Mouse (Mus musculus) layer of hippocampus, adult 9-10 months (tissue): ENCODE results near the gene Sh3pxd2a.

Experiments used
- DNase-seq: peaks from one replicate; pipeline ENCODE4 v3.0.0; 2022; ENCODE audit warnings: low spot score

The Sh3pxd2a gene

GRCm38 (mm10) chr19:47266070-47266801 lies 198.0 kb downstream of the Sh3pxd2a start:
- no peak for DNase-seq

DNA sequence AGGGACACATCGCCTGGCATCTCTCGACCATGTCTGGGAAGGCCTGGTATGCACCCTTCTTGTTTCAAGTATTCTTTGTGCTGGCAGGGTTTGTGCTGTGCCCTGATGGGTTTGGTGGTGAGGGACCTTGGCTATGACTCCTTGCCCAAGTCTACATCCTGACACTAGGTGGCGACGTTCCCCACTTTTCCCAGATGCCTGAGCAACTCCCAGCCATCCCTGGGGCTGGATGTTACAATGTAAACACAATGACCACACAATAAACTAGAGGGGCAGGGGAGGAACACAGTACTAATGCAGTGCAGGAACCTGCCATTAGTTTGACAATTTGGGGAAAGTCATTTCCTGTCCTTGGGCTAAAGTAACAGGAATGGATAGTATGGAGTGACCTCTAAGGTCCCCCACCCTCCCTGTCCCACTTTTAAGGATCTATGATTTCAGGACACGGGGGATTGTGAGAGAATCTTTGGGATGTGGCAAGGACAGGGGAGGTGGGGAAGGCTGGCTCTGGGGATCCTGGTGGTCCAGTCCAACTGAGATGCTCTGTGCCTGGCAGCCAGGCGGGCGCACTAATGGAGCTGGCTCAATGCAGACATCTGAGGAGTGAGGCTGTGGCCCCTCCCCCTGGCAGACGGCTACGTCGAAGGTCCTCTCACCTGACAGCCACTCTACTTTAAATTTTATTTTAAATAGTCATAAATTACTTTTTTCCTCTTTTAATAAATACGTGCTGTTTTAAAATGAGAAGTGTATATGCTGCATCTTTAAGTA lies 199.7 kb downstream of the Sh3pxd2a start:
- peak; percentile 61 for DNase-seq

DNA sequence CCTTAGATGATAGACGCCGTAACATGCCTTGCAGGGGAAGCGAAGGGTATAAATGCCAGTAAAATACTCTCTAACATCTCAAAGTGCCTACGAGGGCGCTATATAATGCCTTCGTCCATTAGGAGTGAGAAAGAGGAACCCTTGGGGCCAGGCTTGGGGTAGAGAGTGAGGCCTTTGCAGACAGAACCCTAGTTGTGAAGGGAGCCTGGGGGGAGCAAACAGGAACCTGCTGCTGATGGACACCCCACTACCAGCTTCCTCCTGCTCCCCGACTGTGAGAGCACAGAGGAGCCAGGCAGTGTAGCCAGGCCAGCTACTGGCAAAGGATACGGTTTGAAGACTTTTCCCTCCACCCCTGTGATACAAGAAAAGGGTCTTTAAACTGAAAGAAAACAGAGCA lies 200.6 kb downstream of the Sh3pxd2a start:
- DNase-seq = no peak

DNA sequence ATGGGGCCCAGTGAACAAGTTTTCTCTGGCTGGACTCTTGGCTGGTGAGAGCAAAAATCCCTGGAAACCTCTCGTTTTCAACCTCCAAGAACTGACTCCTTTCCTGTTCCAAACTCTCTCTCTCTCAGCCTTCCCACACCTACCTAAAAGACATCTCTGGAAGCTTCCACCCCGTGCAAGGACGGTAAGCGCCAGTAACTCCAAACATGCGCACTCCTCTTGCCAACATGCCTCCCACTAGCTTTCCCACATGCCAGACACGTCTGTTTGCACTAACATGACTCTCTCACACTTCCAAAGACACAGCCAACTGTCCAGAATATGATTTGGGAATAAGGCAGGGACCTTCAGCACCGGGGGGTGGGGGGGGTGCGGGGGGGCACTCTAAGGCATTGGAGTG lies 203.0 kb downstream of the Sh3pxd2a start:
- no peak for DNase-seq

DNA sequence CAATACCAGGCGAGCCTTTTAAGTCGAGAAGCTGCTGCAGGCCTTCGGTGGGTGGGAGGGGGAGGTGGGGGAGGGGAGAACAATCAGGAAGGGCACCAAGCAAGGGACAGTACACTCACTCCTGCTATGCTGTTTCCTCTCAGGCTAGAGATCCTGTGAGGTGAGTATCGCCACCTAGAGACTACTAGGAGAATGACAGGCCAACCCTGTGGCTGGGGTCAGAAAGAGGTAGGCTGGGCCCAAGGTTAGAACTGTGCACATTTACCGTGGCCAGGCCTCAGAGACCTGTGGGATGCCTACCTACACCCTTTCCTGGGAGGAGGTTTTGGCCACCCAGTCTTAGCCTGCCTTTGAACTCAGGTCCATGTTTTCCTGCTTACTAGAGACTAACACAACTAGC lies 204.6 kb downstream of the Sh3pxd2a start:
- DNase-seq = no peak

DNA sequence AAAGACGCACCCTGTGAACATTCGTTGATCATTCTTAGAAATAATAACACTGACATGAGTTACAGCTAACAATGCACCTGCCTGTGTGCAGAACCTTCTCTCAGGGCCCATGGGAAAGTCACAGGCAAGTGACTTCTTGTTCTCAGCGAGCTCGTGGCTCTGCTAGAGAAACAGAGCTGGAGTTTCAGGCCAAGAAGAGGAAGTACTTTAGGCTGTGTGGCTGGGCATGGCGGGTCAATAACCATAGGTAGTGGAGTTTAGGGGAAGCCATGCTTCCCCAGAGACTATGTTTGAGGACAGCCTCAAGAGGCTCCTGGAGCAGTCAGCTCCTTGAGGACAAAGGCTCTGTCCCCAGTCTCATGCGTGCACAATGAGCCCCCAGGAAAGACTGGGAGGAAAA lies 208.3 kb downstream of the Sh3pxd2a start:
- no peak for DNase-seq

DNA sequence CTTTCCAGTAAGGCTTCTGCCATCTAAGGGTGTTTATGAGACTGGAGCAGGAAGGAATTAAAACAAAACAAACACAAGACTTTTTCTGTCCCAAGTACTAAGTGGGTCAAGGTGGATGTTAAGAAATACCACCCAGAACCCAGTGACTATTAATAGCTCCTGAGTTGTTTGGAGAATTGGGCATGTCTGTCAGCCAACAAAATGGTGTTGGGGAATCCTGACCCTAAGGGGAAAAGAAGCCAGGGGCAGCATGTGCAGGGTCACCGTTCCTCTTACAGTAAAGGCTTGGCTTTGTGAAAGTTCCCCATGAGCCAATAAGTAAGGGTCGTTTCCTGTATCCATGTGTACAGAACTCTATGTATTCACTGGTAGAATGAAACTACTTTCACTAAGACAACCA lies 209.2 kb downstream of the Sh3pxd2a start:
- DNase-seq = no peak

GRCm38 (mm10) chr19:47253053-47253628 lies 211.1 kb downstream of the Sh3pxd2a start:
- DNase-seq = no peak

GRCm38 (mm10) chr19:47250931-47251330 lies 213.3 kb downstream of the Sh3pxd2a start:
- no peak for DNase-seq

- DNase-seq = no peak
Measured at GRCm38 (mm10) chr19:47248906-47249568, 215.2 kb downstream of the Sh3pxd2a start.

GRCm38 (mm10) chr19:47248296-47248695 lies 215.9 kb downstream of the Sh3pxd2a start:
- DNase-seq = no peak

GRCm38 (mm10) chr19:47247791-47248190 lies 216.4 kb downstream of the Sh3pxd2a start:
- no peak for DNase-seq

DNA sequence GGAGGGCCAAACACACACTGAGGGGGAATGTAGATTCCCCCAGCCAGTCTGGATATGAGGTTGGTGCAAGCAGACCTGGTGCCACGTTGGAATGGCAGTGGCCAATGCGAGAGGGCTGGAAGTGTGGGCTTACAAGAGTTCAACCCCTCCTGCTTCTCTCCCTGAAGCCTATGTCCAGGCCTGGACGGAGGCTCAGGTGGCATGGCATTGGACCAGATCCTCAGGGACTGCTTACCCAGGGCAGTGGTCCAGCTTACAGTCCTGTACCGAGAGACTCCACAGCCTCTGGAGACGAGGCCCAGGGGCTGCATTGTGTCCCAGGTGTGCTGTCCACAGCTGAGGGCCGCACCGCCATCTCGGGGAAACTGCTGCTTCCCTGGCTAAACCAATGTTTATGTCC lies 218.7 kb downstream of the Sh3pxd2a start:
- no peak for DNase-seq

DNA sequence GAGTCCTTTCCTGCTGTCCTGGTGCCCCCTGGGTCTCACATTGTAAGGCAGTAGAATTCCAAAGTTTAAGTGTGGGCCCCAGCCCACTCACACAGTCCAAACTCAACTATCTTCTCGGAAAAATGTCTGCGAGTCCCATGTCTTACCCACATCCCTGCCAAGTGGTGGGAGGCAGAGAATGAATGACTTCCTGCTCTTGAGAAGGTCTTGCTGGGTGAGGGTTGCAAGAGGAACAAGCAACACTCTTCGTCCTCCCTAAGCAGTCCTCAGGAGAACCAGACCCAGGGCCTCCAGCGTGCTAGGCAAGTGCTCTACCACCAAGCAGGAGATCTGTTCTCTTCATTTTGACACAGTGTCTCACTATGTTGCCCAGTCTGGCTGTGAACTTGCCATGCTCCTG lies 222.0 kb downstream of the Sh3pxd2a start:
- no peak for DNase-seq

- DNase-seq = no peak
Measured at GRCm38 (mm10) chr19:47240957-47241356, 223.2 kb downstream of the Sh3pxd2a start.

GRCm38 (mm10) chr19:47240076-47240475 lies 224.1 kb downstream of the Sh3pxd2a start:
- DNase-seq = no peak

GRCm38 (mm10) chr19:47233087-47233486 lies 231.1 kb downstream of the Sh3pxd2a start:
- no peak for DNase-seq

DNA sequence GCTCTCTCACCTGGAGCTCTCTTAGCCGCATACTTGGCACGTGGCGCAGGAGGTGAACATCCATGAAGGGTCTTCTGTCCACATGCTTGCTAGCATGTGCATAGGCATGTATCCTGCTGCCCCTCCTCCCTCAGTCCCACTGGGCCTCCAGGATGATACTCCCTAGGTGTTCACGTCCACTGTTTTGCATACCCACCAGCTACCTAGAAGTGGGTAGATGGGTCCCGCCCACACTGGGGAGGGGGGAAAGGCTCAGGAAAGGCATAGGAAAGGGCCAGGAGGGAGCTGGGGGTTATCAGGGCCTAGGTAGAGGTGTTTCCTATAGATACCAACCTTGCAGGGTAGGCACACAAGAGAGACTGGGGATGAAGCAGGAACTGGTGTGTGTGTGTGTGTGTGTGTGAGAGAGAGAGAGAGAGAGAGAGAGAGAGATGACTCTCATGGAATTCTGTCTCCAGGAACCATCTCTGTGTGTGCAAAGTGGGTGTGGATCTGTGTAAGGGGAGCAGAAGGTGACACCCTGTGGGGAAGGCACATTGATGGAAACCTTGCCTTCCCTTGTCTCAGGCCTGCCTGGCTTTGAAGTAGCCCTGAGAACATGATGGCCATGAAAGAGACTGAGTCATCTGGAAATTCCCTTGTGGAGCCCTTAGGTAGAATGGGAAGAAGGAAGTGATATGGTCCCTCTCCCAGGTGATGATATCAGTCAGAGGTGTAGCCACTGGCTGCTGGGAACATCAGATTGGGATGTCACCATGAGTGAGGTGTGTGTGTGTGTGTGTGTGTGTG lies 231.9 kb downstream of the Sh3pxd2a start:
- DNase-seq = no peak

GRCm38 (mm10) chr19:47231389-47231788 lies 232.8 kb downstream of the Sh3pxd2a start:
- no peak for DNase-seq

DNA sequence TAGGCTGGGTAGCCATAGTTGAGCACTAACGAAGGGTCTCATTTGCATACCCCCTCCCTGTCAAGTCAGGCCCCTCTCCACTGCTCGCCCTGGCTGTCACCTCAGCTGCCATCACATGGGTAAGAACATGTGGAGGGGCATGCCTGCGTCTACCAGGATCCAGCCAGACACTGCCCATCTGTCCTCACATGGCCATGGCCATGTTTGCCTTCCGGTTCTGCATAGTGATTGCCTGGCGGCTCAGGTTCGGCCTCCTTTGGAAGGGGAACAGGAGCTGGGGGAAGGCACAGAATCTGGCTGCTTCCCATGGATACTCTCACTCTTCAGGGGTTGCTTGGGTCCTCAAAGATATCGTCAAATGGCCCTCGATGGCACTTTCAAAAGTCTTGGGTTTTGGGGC lies 233.5 kb downstream of the Sh3pxd2a start:
- DNase-seq = no peak

- DNase-seq = no peak
Measured at GRCm38 (mm10) chr19:47230082-47230481, 234.1 kb downstream of the Sh3pxd2a start.

DNA sequence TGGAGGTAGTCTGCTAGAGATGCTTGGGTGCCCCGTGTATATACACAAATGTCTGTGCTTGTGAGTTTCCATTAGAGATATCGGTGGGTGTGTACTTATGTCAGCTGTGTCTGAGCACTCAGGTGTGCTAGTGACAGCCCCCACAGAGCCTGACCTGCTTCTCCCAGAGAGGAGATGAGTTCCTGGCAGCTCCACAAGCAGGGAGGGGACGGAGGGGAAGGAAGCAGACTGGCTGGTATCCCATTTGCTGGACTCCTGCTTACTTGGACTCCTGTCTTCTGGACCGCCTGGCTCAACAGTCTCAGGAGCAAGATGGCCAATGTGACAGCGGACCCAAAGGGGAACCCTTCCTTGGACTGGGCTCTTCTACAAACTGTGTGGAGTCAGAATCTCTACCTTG lies 234.7 kb downstream of the Sh3pxd2a start:
- no peak for DNase-seq
